Mouse (Mus musculus): ENCODE measurements around the gene Tapt1. TPM values are rescaled to one million over a fixed set of nuclear protein-coding genes. Genes with fewer than 3 reads are reported as not detected.
A peak's percentile ranks its signal among the peaks of the same experiment; 100 is the strongest.

Tapt1 gene
- polyA plus RNA-seq, 1 experiment, result 4.2 TPM

DNA sequence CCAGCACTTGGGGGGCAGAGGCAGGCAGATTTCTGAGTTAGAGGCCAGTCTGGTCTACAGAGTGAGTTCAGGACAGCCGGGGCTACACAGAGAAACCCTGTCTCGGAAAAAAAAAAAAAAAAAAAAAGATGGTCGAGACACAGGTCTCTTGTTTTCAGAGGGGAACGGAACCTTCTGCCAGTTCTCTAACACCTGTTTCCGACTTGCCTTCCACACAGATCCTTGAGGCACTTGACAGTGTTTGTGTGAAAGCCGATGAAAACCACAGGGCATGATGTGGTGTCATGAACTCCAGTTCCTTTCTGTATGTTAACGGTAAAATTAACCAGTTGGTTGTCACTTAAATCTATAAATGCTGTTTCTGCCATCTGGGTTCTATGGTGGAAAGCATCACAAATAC lies 6.0 kb downstream of the Tapt1 start:
- Histone ChIP-seq H3K4me1 (peaks cover 88% of the 10 kb centered on the region), H3K27me3 (replicated peaks) (no peaks in the 10 kb centered on the region), H3K9me3 (no peaks in the 10 kb centered on the region), H3K36me3 (replicated peaks; ENCODE audit: low read length) (peaks cover 47% of the 10 kb centered on the region), H3K4me3 (replicated peaks) (peak overlapping the region; percentile 23)
- TF ChIP-seq GATA1 (IDR thresholded peaks at IDR 0.05; ENCODE audit: borderline replicate concordance, low read length) (no peak), FLI1 (IDR thresholded peaks at IDR 0.05; ENCODE audit: low read length) (no peak)

GRCm38 (mm10) chr5:44219871-44220270 lies 6.6 kb downstream of the Tapt1 start:
- Histone ChIP-seq H3K36me3 (replicated peaks; ENCODE audit: low read length) (peaks cover 52% of the 10 kb centered on the region), H3K27me3 (replicated peaks) (no peaks in the 10 kb centered on the region), H3K4me3 (replicated peaks) (no peak overlapping the region), H3K9me3 (no peaks in the 10 kb centered on the region), H3K4me1 (peaks cover 91% of the 10 kb centered on the region)
- no peak for TF ChIP-seq GATA1 (IDR thresholded peaks at IDR 0.05; ENCODE audit: borderline replicate concordance, low read length)
- no peak for TF ChIP-seq FLI1 (IDR thresholded peaks at IDR 0.05; ENCODE audit: low read length)

GRCm38 (mm10) chr5:44218483-44218882 lies 7.9 kb downstream of the Tapt1 start:
- H3K4me1 ChIP-seq, result peaks cover 83% of the 10 kb centered on the region
- peaks cover 57% of the 10 kb centered on the region for H3K36me3 ChIP-seq (replicated peaks; ENCODE audit: low read length)
- no peaks in the 10 kb centered on the region for H3K9me3 ChIP-seq
- no peak overlapping the region for H3K4me3 ChIP-seq (replicated peaks)
- H3K27me3 ChIP-seq (replicated peaks), result no peaks in the 10 kb centered on the region
- no peak for TF ChIP-seq FLI1 (IDR thresholded peaks at IDR 0.05; ENCODE audit: low read length)
- no peak for TF ChIP-seq GATA1 (IDR thresholded peaks at IDR 0.05; ENCODE audit: borderline replicate concordance, low read length)

- Histone ChIP-seq H3K4me1 (peaks cover 75% of the 10 kb centered on the region), H3K36me3 (replicated peaks; ENCODE audit: low read length) (peaks cover 53% of the 10 kb centered on the region), H3K9me3 (no peaks in the 10 kb centered on the region), H3K27me3 (replicated peaks) (no peaks in the 10 kb centered on the region), H3K4me3 (replicated peaks) (no peak overlapping the region)
- TF ChIP-seq FLI1 (IDR thresholded peaks at IDR 0.05; ENCODE audit: low read length) (no peak), GATA1 (IDR thresholded peaks at IDR 0.05; ENCODE audit: borderline replicate concordance, low read length) (no peak)
Measured at GRCm38 (mm10) chr5:44217685-44218041, 8.8 kb downstream of the Tapt1 start.

DNA sequence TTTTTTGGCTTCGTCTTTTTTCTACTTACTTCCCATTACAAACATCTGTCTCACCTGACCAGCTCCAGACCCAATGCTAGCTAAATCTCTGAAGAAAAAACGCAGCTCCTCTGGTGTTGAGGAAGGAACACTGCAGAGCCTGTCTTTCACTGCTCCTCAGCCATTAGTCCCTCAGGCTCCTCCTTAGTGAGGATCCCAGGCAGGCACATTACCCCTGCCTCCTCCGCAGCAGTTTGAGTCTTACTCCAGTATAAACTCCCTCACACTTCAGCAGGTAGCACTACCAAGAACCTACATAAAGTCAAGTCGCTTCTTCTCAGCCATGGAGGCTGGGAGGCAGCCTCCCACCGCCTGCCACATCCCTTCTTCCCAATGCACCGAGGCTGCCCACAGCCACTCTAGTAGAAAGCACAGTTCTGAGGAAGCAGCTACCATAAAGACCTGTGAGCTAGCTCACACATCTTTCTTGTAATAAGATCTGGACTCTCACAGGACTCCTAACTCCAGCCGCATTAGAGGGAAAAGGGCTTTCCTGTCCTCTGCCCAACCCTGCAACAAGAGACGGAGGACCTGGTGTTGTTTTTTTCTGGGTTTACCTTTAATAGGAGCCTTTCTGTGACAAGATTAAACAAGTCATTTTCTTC lies 9.3 kb downstream of the Tapt1 start:
- Histone ChIP-seq H3K9me3 (no peaks in the 10 kb centered on the region), H3K4me1 (peaks cover 74% of the 10 kb centered on the region), H3K36me3 (replicated peaks; ENCODE audit: low read length) (peaks cover 57% of the 10 kb centered on the region), H3K27me3 (replicated peaks) (no peaks in the 10 kb centered on the region), H3K4me3 (replicated peaks) (no peak overlapping the region)
- no peak for TF ChIP-seq GATA1 (IDR thresholded peaks at IDR 0.05; ENCODE audit: borderline replicate concordance, low read length)
- no peak for TF ChIP-seq FLI1 (IDR thresholded peaks at IDR 0.05; ENCODE audit: low read length)

DNA sequence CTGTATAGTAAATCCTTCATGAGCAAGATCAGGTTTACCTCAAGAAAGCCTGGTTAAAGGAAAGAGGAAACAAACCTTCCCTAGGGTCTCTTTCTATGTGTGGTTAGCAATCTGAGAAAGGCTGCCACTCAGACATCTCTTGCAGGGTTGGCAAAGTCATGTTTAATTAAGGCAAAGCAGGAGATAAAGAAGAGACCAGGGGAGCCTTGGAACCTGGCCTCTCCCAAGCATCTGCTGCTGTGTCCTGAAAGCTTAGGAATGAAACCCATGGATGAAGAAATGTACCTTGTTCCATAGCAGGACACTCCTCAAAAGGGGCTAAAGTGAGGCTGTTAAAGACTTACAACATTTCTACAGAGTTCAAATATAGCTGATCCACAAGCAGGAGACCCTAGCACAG lies 11.3 kb downstream of the Tapt1 start:
- Histone ChIP-seq H3K27me3 (replicated peaks) (no peaks in the 10 kb centered on the region), H3K4me1 (peaks cover 73% of the 10 kb centered on the region), H3K36me3 (replicated peaks; ENCODE audit: low read length) (peaks cover 76% of the 10 kb centered on the region), H3K9me3 (no peaks in the 10 kb centered on the region), H3K4me3 (replicated peaks) (no peak overlapping the region)
- no peak for TF ChIP-seq FLI1 (IDR thresholded peaks at IDR 0.05; ENCODE audit: low read length)
- TF ChIP-seq GATA1 (IDR thresholded peaks at IDR 0.05; ENCODE audit: borderline replicate concordance, low read length), result no peak

GRCm38 (mm10) chr5:44214025-44214424 lies 12.4 kb downstream of the Tapt1 start:
- peaks cover 73% of the 10 kb centered on the region for H3K4me1 ChIP-seq

DNA sequence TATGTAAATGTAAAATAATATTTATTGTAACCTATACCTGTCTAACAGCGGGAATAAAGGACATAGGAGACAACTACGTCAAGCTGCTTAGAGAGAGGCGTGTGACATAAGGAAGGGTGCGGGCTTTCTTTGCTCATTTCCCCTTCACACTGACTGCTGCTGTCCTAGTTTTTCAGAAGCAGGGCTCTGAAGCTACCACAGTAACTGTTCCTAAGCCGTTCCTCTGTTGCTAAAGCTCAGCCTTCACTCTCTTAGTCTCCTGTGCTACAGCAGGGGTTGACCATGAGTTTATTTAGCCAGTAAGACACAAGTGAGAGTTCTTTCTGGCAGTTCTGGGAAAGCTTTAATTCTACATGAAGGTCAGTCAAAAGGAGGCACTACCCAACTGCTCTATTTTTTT lies 13.0 kb downstream of the Tapt1 start:
- Histone ChIP-seq H3K4me1 (peaks cover 67% of the 10 kb centered on the region), H3K36me3 (replicated peaks; ENCODE audit: low read length) (peaks cover 76% of the 10 kb centered on the region), H3K9me3 (no peaks in the 10 kb centered on the region), H3K4me3 (replicated peaks) (no peak overlapping the region), H3K27me3 (replicated peaks) (no peaks in the 10 kb centered on the region)
- TF ChIP-seq GATA1 (IDR thresholded peaks at IDR 0.05; ENCODE audit: borderline replicate concordance, low read length), result no peak
- TF ChIP-seq FLI1 (IDR thresholded peaks at IDR 0.05; ENCODE audit: low read length), result no peak

More at GRCm38 (mm10) chr5:44214025-44214424, 12.4 kb downstream of the Tapt1 start:
- Histone ChIP-seq H3K9me3 (no peaks in the 10 kb centered on the region), H3K36me3 (replicated peaks; ENCODE audit: low read length) (peaks cover 79% of the 10 kb centered on the region), H3K4me3 (replicated peaks) (no peak overlapping the region), H3K27me3 (replicated peaks) (no peaks in the 10 kb centered on the region)
- TF ChIP-seq FLI1 (IDR thresholded peaks at IDR 0.05; ENCODE audit: low read length) (no peak), GATA1 (IDR thresholded peaks at IDR 0.05; ENCODE audit: borderline replicate concordance, low read length) (no peak)

DNA sequence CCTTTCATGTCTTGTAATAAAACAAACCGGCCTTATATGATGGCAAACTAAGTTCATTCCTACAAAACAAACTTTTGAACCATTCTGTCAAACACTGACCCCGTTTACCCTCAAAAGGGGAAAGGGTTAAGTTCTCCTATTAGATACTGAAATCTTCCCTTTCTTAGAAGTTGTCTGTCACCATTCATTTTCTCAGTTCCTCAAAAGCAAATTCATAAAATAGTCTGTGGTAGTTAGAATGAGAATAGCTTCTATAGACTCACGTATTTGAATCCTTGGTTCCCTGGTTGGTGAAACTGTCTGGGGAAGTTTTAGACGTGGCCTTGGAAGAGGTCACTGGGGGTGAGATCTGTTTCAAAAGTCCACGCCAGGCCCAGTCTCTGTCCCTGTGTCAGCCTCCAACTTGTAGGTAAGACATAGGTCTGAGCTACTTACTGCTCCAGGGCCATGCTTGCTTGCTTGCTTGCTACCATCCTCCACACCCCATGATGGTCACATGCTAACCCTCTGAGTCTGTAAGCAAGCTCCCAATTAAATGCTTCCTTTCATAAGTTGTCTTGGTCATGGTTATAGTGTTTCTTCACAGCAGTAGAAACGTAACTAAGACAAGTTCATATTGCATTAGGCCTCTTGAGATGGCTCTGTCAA lies 14.5 kb downstream of the Tapt1 start:
- no peaks in the 10 kb centered on the region for H3K9me3 ChIP-seq
- peaks cover 66% of the 10 kb centered on the region for H3K4me1 ChIP-seq
- no peaks in the 10 kb centered on the region for H3K27me3 ChIP-seq (replicated peaks)
- no peak overlapping the region for H3K4me3 ChIP-seq (replicated peaks)
- peaks cover 76% of the 10 kb centered on the region for H3K36me3 ChIP-seq (replicated peaks; ENCODE audit: low read length)
- TF ChIP-seq GATA1 (IDR thresholded peaks at IDR 0.05; ENCODE audit: borderline replicate concordance, low read length) (no peak), FLI1 (IDR thresholded peaks at IDR 0.05; ENCODE audit: low read length) (no peak)

- Histone ChIP-seq H3K4me1 (peaks cover 70% of the 10 kb centered on the region), H3K9me3 (no peaks in the 10 kb centered on the region), H3K4me3 (replicated peaks) (no peak overlapping the region), H3K27me3 (replicated peaks) (no peaks in the 10 kb centered on the region), H3K36me3 (replicated peaks; ENCODE audit: low read length) (peaks cover 76% of the 10 kb centered on the region)
- TF ChIP-seq GATA1 (IDR thresholded peaks at IDR 0.05; ENCODE audit: borderline replicate concordance, low read length), result no peak
Measured at GRCm38 (mm10) chr5:44207286-44207685, 19.1 kb downstream of the Tapt1 start.
